Mouse (Mus musculus) embryonic facial prominence, embryonic 14.5 days (tissue): ENCODE measurements around the gene Gsta3. TPM values are rescaled to one million over a fixed set of nuclear protein-coding genes. Genes with fewer than 3 reads are reported as not detected.
A peak's percentile ranks its signal among the peaks of the same experiment; 100 is the strongest.

ENCODE experiments used
- ATAC-seq: fragments of 200-750 bp; cut with Nextera tagmentation; 2 replicates; pipeline ENCODE4 v1.8.0; 2017; ENCODE audit warnings: low read depth, moderate number of reproducible peaks, moderate TSS enrichment
- DNase-seq: peaks from one replicate; pipeline ENCODE4 v3.0.0-alpha.2; 2015; ENCODE audit warnings: low spot score
- H3K27ac ChIP-seq: fragments of 300-500 bp; sonication (generic); replicated peaks from 2 replicates; pipeline ENCODE4 v1.5.1; 2014; ENCODE audit warnings: low read depth, mild to moderate bottlenecking, low read length, moderate library complexity
- H3K27me3 ChIP-seq: fragments of 300-500 bp; sonication (generic); replicated peaks from 2 replicates; pipeline ENCODE4 v1.6.1; 2014; ENCODE audit warnings: low read length; ENCODE audit not compliant: control insufficient read depth, insufficient read depth
- H3K36me3 ChIP-seq: fragments of 300-500 bp; sonication (generic); 2 replicates; pipeline ENCODE4 v1.6.1; 2014; ENCODE audit warnings: low read length, mixed read lengths; ENCODE audit not compliant: control insufficient read depth, insufficient read depth
- H3K4me1 ChIP-seq: fragments of 300-500 bp; sonication (generic); 2 replicates; pipeline ENCODE4 v1.6.1; 2014; ENCODE audit warnings: antibody characterized with exemption, low read length; ENCODE audit not compliant: control insufficient read depth, insufficient read depth
- H3K4me2 ChIP-seq: fragments of 300-500 bp; sonication (generic); 2 replicates; pipeline ENCODE4 v1.6.1; 2014; ENCODE audit warnings: low read depth, mild to moderate bottlenecking, low read length, moderate library complexity, mixed read lengths
- H3K4me3 ChIP-seq: fragments of 300-500 bp; sonication (generic); 2 replicates; pipeline ENCODE4 v1.5.1; 2014; ENCODE audit warnings: low read depth, mild to moderate bottlenecking, low read length
- H3K9ac ChIP-seq: fragments of 300-500 bp; sonication (generic); 2 replicates; pipeline ENCODE4 v1.6.1; 2014; ENCODE audit warnings: low read depth, mild to moderate bottlenecking, low read length, moderate library complexity, mixed read lengths
- H3K9me3 ChIP-seq: fragments of 300-500 bp; sonication (generic); 2 replicates; pipeline ENCODE4 v1.6.1; 2016; ENCODE audit warnings: low read length; ENCODE audit not compliant: control insufficient read depth
- WGBS: fragments of 180-500 bp; shearing (Covaris S2); extraction: QIAGEN DNeasy Blood & Tissue Kit; methylation state at CpG from one replicate; pipeline ENCODE4 v1.1.7; 2014; 5-methylcytosine and 5-hydroxymethylcytosine counted together
- polyA plus RNA-seq: library from polyadenylated mRNA; unstranded; fragments of >200 nt; fragmentation: Nextera tagmentation; extraction: Ambion mirVana; gene quantifications from 2 replicates; pipeline ENCODE4 v1.2.1, GENCODE M21; 2014

Gsta3 gene
- polyA plus RNA-seq, 1 experiment from 2014 or later, result 4.4 TPM

- no peak for DNase-seq
- no peak overlapping the region for H3K9ac ChIP-seq
- WGBS, result 47% methylated on average over 3 of the region's 3 CpGs
Observed at GRCm38 (mm10) chr1:21299826-21300225, 59.4 kb downstream of the Gsta3 start.

DNA sequence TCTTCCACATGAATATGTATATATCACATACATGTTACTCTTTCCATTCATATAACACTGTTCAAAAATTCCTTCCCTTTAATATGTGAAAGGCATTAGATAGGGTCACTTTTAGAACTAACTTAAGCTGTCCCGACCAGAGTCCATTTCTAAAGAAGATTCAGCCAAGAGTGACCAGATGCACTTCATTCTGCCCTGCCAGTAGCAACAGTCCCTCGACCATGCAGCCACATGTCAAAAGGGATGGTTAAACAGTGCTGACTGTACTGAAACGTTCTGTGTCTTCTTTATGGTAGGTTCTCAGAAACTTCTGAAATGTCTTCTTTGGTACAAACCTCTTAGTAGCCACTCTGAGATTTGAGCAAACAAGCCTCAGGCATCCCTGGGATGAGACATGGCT lies 61.3 kb downstream of the Gsta3 start:
- no peak overlapping the region for H3K9ac ChIP-seq
- WGBS, result 68% methylated on average over 3 of the region's 3 CpGs
- H3K9me3 ChIP-seq, result no peaks in the 10 kb centered on the region
- no peak for DNase-seq
- no peak overlapping the region for H3K4me2 ChIP-seq
- H3K4me1 ChIP-seq, result no peaks in the 10 kb centered on the region
- no peak for ATAC-seq
- H3K27ac ChIP-seq, result no peak overlapping the region
- H3K4me3 ChIP-seq, result no peak overlapping the region
- H3K27me3 ChIP-seq, result no peaks in the 10 kb centered on the region
- no peaks in the 10 kb centered on the region for H3K36me3 ChIP-seq

More at GRCm38 (mm10) chr1:21299826-21300225, 59.4 kb downstream of the Gsta3 start:
- Histone ChIP-seq H3K27me3 (no peaks in the 10 kb centered on the region), H3K36me3 (no peaks in the 10 kb centered on the region), H3K27ac (no peak overlapping the region), H3K4me3 (no peak overlapping the region), H3K4me1 (no peaks in the 10 kb centered on the region), H3K4me2 (no peak overlapping the region), H3K9me3 (no peaks in the 10 kb centered on the region)
- ATAC-seq, result no peak

DNA sequence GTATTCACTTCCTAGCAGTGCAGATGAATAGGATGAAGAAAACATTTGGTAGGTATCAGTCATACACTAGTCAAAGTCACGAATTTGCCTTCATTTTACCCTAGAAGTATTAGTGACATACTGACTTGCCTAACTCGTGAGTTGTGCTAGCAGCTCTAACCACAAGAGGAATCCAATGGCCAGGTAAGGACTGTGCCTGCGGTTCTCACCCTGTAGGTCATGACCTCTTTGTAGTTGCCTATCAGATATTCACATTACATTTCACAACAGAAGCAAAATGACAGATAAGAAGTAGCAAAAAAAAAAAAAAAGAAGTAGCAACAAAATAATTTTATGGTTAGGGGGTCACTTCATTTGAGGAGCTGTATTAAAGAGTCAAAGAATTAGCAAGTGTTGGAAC lies 63.8 kb downstream of the Gsta3 start:
- Histone ChIP-seq H3K27me3 (no peaks in the 10 kb centered on the region), H3K9ac (no peak overlapping the region), H3K9me3 (no peaks in the 10 kb centered on the region), H3K4me1 (no peaks in the 10 kb centered on the region), H3K36me3 (no peaks in the 10 kb centered on the region), H3K27ac (no peak overlapping the region), H3K4me2 (no peak overlapping the region), H3K4me3 (no peak overlapping the region)
- ATAC-seq, result no peak
- DNase-seq, result no peak
- 67% methylated on average over 3 of the region's 3 CpGs for WGBS

DNA sequence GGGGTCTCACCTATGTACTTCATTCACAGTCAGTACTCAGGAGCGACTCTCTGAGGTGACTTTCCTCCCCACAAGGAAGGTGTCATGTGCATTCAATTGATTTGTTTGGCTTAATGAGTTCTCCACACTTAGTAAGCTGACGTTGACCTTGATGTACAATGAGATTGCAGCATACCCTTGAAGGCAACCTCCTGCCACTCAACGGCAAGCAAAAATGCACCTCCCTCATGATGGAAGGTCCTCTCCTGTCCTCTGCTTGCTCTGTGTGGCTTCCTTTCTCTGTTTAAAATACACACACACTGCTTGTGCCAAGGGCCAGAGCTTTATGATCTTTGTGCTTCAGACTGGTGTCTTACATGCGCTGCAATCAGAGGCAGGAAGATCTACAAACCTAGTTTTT lies 64.3 kb downstream of the Gsta3 start:
- Histone ChIP-seq H3K27me3 (no peaks in the 10 kb centered on the region), H3K4me2 (no peak overlapping the region), H3K27ac (no peak overlapping the region), H3K4me3 (no peak overlapping the region), H3K9ac (no peak overlapping the region), H3K4me1 (no peaks in the 10 kb centered on the region), H3K9me3 (no peaks in the 10 kb centered on the region), H3K36me3 (no peaks in the 10 kb centered on the region)
- 78% methylated on average over 4 of the region's 4 CpGs for WGBS
- ATAC-seq (no peak), DNase-seq (no peak)

GRCm38 (mm10) chr1:21305443-21305842 lies 65.1 kb downstream of the Gsta3 start:
- no peak overlapping the region for H3K9ac ChIP-seq
- no peaks in the 10 kb centered on the region for H3K9me3 ChIP-seq
- H3K4me2 ChIP-seq, result no peak overlapping the region
- H3K27me3 ChIP-seq, result no peaks in the 10 kb centered on the region
- 81% methylated on average over 3 of the region's 3 CpGs for WGBS
- H3K4me1 ChIP-seq, result no peaks in the 10 kb centered on the region
- no peak overlapping the region for H3K27ac ChIP-seq
- no peak overlapping the region for H3K4me3 ChIP-seq
- no peak for ATAC-seq
- no peak for DNase-seq
- H3K36me3 ChIP-seq, result no peaks in the 10 kb centered on the region

GRCm38 (mm10) chr1:21314336-21314735 lies 73.9 kb downstream of the Gsta3 start:
- Histone ChIP-seq H3K4me3 (no peak overlapping the region), H3K4me1 (no peaks in the 10 kb centered on the region), H3K27ac (no peak overlapping the region), H3K4me2 (no peak overlapping the region), H3K9ac (no peak overlapping the region), H3K9me3 (no peaks in the 10 kb centered on the region), H3K27me3 (no peaks in the 10 kb centered on the region), H3K36me3 (no peaks in the 10 kb centered on the region)
- ATAC-seq (no peak), DNase-seq (peak; percentile 2)
- 85% methylated on average over 2 of the region's 2 CpGs for WGBS

Other genes with a start within 250 kb of the Gsta3 start
- 12.8 and 14.4 TPM in 2 replicates for gene Tram2, start 161.4 kb upstream of the Gsta3 start, polyA plus RNA-seq
- 11.5 and 12.2 TPM in 2 replicates for gene Tmem14a, start 22.0 kb upstream of the Gsta3 start, polyA plus RNA-seq
- gene Khdc1a, start 109.1 kb downstream of the Gsta3 start, polyA plus RNA-seq, result not detected in 2 replicates
- gene Khdc1c, start 127.7 kb downstream of the Gsta3 start, polyA plus RNA-seq, result not detected in 2 replicates
- gene Khdc1b, start 143.0 kb downstream of the Gsta3 start, polyA plus RNA-seq, result 0.17 TPM in 1 of 2 replicates, not detected in the other